Mouse (Mus musculus) heart, embryonic 14.5 days (tissue): ENCODE data around the gene Aspscr1. TPM values are rescaled to one million over a fixed set of nuclear protein-coding genes. Genes with fewer than 3 reads are reported as not detected.
A peak's percentile ranks its signal among the peaks of the same experiment; 100 is the strongest.

ENCODE experiments used
- ATAC-seq: fragments of 200-750 bp; cut with Nextera tagmentation; 2 replicates; pipeline ENCODE4 v1.8.0; 2017; ENCODE audit warnings: low read depth, moderate TSS enrichment; ENCODE audit not compliant: insufficient number of reproducible peaks, insufficient read depth, low FRiP score
- H3K27ac ChIP-seq, 2 experiments: fragments of 200-500 bp in 1 of 2; fragments of 300-500 bp in 1 of 2; sonication (generic) in 1 of 2; replicated peaks in 1 of 2; 2 replicates each; pipeline ENCODE4 v1.5.1; 2012 to 2014; ENCODE audit warnings: low read depth in 2 of 2, low read length in 2 of 2, control low read depth in 1 of 2, mild to moderate bottlenecking in 1 of 2, mixed read lengths in 1 of 2; ENCODE audit not compliant: control insufficient read depth in 1 of 2, insufficient read depth in 1 of 2
- H3K27me3 ChIP-seq: fragments of 300-500 bp; sonication (generic); 2 replicates; pipeline ENCODE4 v1.6.1; 2014; ENCODE audit warnings: mild to moderate bottlenecking, low read length, control low read depth; ENCODE audit not compliant: control insufficient read depth, insufficient read depth
- H3K36me3 ChIP-seq: fragments of 300-500 bp; sonication (generic); 2 replicates; pipeline ENCODE4 v1.6.1; 2014; ENCODE audit warnings: mild to moderate bottlenecking, control low read depth, low read length, mixed read lengths; ENCODE audit not compliant: control insufficient read depth, insufficient read depth
- H3K4me1 ChIP-seq, 2 experiments: fragments of 200-500 bp in 1 of 2; fragments of 300-500 bp in 1 of 2; sonication (generic) in 1 of 2; 2 replicates each; pipeline ENCODE4 v1.6.1; 2012 to 2014; ENCODE audit warnings: low read length in 2 of 2, control low read depth in 1 of 2, mixed read lengths in 1 of 2; ENCODE audit not compliant: control insufficient read depth in 2 of 2, insufficient read depth in 2 of 2
- H3K4me2 ChIP-seq: fragments of 300-500 bp; sonication (generic); 2 replicates; pipeline ENCODE4 v1.6.1; 2014; ENCODE audit warnings: mild to moderate bottlenecking, low read length
- H3K4me3 ChIP-seq, 2 experiments: fragments of 200-500 bp in 1 of 2; fragments of 300-500 bp in 1 of 2; sonication (generic) in 1 of 2; 2 replicates each; pipeline ENCODE4 v1.5.1; 2012 to 2014; ENCODE audit warnings: low read length in 2 of 2, mild to moderate bottlenecking in 2 of 2, control low read depth in 1 of 2, low read depth in 1 of 2, moderate library complexity in 1 of 2; ENCODE audit not compliant: control insufficient read depth in 1 of 2, insufficient read depth in 1 of 2
- H3K9ac ChIP-seq: fragments of 300-500 bp; sonication (generic); 2 replicates; pipeline ENCODE4 v1.6.1; 2014; ENCODE audit warnings: mild to moderate bottlenecking, low read length
- H3K9me3 ChIP-seq: fragments of 300-500 bp; sonication (generic); 2 replicates; pipeline ENCODE4 v1.6.1; 2016; ENCODE audit warnings: low read length, control low read depth; ENCODE audit not compliant: control insufficient read depth
- WGBS: fragments of 180-500 bp; shearing (Covaris S2); extraction: QIAGEN DNeasy Blood & Tissue Kit; methylation state at CpG from one replicate; pipeline ENCODE4 v1.1.7; 2014; 5-methylcytosine and 5-hydroxymethylcytosine counted together
- polyA plus RNA-seq: library from polyadenylated mRNA; unstranded; fragments of >200 nt; fragmentation: Nextera tagmentation; extraction: Ambion mirVana; gene quantifications from 2 replicates; pipeline ENCODE4 v1.2.1, GENCODE M21; 2014

Aspscr1 gene
- polyA plus RNA-seq, 1 experiment from 2014 or later, result 106 TPM

- peak overlapping the region; percentile 87 to 92 for H3K4me3 ChIP-seq
- H3K27me3 ChIP-seq, result no peaks in the 10 kb centered on the region
- under 1% methylated on average over 76 of the region's 116 CpGs for WGBS
- H3K4me1 ChIP-seq, result peaks cover 25 to 31% of the 10 kb centered on the region in 2 experiments
- peaks cover 11% of the 10 kb centered on the region for H3K36me3 ChIP-seq
- H3K4me2 ChIP-seq, result peak overlapping the region; percentile 76
- peak overlapping the region; percentile 75 to 86 for H3K27ac ChIP-seq
- peak overlapping the region; percentile 94 for H3K9ac ChIP-seq
- H3K9me3 ChIP-seq, result no peaks in the 10 kb centered on the region
- ATAC-seq, result peak; percentile 71
Observed at GRCm38 (mm10) chr11:120632559-120633519, 39.9 kb upstream of the Aspscr1 start.

GRCm38 (mm10) chr11:120633520-120634343 lies 39.0 kb upstream of the Aspscr1 start, which contains the start of gene Mafg:
Gene Mafg, minus strand, starts transcription at chr11:120633600.
- WGBS, result 9% methylated on average over 58 of the region's 58 CpGs
- Histone ChIP-seq H3K27ac (peak within 1 kb of the TSS; percentile 75 to 86), H3K4me1 (peaks cover 25 to 31% of the 10 kb centered on the region in 2 experiments), H3K36me3 (peaks cover 8% of the 10 kb centered on the region), H3K4me2 (peak within 1 kb of the TSS; percentile 76), H3K4me3 (peak within 1 kb of the TSS; percentile 87 to 92), H3K9me3 (no peaks in the 10 kb centered on the region), H3K27me3 (no peaks in the 10 kb centered on the region), H3K9ac (peak within 1 kb of the TSS; percentile 94)
- ATAC-seq, result peak; percentile 83

DNA sequence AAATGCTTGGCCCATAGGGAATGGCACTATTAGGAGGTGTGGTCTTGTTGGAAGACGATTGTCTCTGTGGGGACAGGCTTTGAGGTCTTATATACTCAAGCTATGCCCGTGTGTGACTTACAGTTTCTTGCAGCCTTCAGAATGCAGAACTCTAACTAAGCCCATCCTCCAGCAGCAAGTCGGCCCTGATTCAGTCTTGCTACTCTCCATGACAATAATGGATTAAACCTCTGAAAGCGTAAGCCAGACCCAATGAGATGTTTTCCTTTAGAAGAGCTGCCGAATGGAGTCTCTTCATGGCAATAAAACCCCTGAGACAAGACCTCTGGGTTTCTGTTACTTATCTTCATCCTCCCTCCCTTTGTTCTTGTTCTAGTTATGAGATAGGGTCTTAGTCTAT lies 38.0 kb upstream of the Aspscr1 start:
- Histone ChIP-seq H3K9me3 (no peaks in the 10 kb centered on the region), H3K4me1 (peaks cover 20 to 26% of the 10 kb centered on the region in 2 experiments), H3K4me2 (no peak overlapping the region), H3K27me3 (no peaks in the 10 kb centered on the region), H3K9ac (no peak overlapping the region), H3K27ac (no peak overlapping the region), H3K36me3 (no peaks in the 10 kb centered on the region), H3K4me3 (no peak overlapping the region)
- 82% methylated on average over 5 of the region's 5 CpGs for WGBS
- ATAC-seq, result no peak

- H3K9ac ChIP-seq, result no peak overlapping the region
- no peak overlapping the region for H3K4me3 ChIP-seq
- H3K36me3 ChIP-seq, result no peaks in the 10 kb centered on the region
- no peaks in the 10 kb centered on the region for H3K9me3 ChIP-seq
- H3K4me2 ChIP-seq, result no peak overlapping the region
- no peak for ATAC-seq
- no peak overlapping the region for H3K27ac ChIP-seq
- WGBS, result 62% methylated on average over 9 of the region's 9 CpGs
- H3K4me1 ChIP-seq, result peaks cover 5 to 9% of the 10 kb centered on the region in 2 experiments
- H3K27me3 ChIP-seq, result no peaks in the 10 kb centered on the region
Observed at GRCm38 (mm10) chr11:120641255-120641654, 31.5 kb upstream of the Aspscr1 start.

- ATAC-seq, result no peak
- 88% methylated on average over 8 of the region's 8 CpGs for WGBS
- Histone ChIP-seq H3K27ac (no peak overlapping the region), H3K36me3 (no peaks in the 10 kb centered on the region), H3K4me1 (peaks cover 6 to 9% of the 10 kb centered on the region in 2 experiments), H3K9me3 (no peaks in the 10 kb centered on the region), H3K4me2 (no peak overlapping the region), H3K27me3 (no peaks in the 10 kb centered on the region), H3K9ac (no peak overlapping the region), H3K4me3 (no peak overlapping the region)
Observed at GRCm38 (mm10) chr11:120641869-120642268, 30.9 kb upstream of the Aspscr1 start.

GRCm38 (mm10) chr11:120642939-120643600 lies 29.7 kb upstream of the Aspscr1 start:
- Histone ChIP-seq H3K9ac (peak overlapping the region; percentile 78), H3K9me3 (no peaks in the 10 kb centered on the region), H3K4me3 (peak overlapping the region; percentile 52), H3K27ac (no peak overlapping the region; a peak in 1 of 4 replicates), H3K4me2 (peak overlapping the region; percentile 91), H3K36me3 (no peaks in the 10 kb centered on the region), H3K27me3 (no peaks in the 10 kb centered on the region), H3K4me1 (peaks cover 13 to 17% of the 10 kb centered on the region in 2 experiments)
- ATAC-seq, result peak; percentile 33; the same call in 1 of the 2 replicates
- 2% methylated on average over 18 of the region's 18 CpGs for WGBS

DNA sequence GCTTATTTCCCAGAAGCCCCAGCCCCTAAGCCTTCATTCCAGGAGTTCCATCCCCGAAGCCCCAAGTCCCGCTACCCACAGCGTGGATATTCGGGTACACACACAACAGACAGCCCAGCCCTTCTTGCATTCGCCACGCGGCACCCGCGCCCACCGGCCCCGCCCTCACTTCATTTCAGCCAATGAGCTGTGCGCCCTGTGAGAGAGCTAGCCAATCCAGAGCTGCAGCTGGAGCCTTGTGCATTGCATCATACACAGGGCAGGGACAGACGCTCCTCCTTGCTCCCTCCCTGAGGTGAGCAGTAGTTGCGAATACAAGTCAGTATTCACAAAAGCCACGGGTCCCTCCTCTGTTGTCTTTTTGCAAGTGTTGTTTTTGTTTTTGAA lies 29.2 kb upstream of the Aspscr1 start, which contains the start of gene Pycr1:
TSS of gene Pycr1 (minus strand) at position 169 of the 387 bp plus-strand sequence.
- Histone ChIP-seq H3K9me3 (no peaks in the 10 kb centered on the region), H3K9ac (peak within 1 kb of the TSS; percentile 78), H3K36me3 (no peaks in the 10 kb centered on the region), H3K4me2 (peak within 1 kb of the TSS; percentile 91), H3K4me1 (peaks cover 13 to 17% of the 10 kb centered on the region in 2 experiments), H3K4me3 (peak within 1 kb of the TSS; percentile 52), H3K27me3 (no peaks in the 10 kb centered on the region), H3K27ac (no peak within 1 kb of the TSS; a peak in 1 of 4 replicates)
- ATAC-seq, result peak; percentile 96
- WGBS, result 1% methylated on average over 15 of the region's 15 CpGs
